ENCODE assay signal across 10 mouse cellular contexts in the genomic region with DNA sequence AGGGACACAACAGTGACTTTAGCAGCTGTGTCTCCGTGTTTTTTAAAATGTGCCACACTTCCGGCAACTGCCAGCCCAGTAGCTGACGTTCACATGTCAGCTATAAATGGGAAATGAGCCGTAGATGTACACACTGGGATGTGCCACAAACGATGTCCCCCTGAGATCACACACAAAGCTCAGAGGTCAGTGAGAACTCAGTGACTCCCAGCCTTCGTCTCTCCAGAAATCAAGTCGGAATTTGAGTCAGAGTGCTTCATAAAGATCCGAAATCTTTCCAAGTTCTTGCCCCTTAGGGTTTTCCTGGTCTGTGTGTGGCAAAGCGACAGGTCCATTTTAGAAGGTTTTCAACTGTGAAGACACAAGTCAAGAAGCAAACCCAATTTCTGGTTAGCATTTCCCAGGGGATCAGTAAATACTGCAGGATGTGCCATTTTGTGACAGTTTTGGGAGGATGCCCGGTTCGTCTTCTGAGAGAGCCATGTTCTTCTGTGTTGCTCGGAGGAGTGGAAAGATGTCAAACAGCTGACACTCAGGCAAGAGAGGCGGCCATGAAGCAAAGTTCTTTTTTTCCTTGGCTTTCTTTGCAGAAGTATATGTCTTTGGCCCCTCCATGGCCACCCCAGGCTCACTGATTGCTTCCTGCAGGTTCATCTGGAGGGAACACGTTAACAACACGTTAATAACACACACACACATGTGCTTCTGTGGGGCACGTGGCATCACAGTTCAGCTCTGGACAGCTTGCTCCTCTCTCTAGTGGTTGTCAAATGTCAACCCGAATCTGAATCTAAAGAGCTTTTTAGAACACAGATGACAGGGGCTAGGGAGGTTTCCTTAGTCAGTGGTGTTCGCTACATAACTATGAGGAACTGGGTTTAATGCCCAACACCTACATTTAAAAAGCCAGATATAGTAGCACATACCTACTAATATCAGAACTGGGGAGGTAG. TPM values are rescaled to one million over a fixed set of nuclear protein-coding genes. Genes with fewer than 3 reads are reported as not detected.
DNase-seq lines count a peak whose midpoint lies in the region; ATAC-seq and TF ChIP-seq lines count a peak whose summit lies in the region.
"Had no signal": no experiment of that assay in that cellular context is flagged by ENCODE, and none has a peak within 500 bp of the region (broad histone marks: within the 10 kb centered on the region; RNA-seq: fewer than 3 reads in every experiment).

No protein-coding gene starts in this region.

- intact Hi-C loops in heart, adult 2 months (cut with DNase I), result no loop called here
- intact Hi-C loops in gastrocnemius, adult 2 months (cut with DNase I), result no loop called here

- no peak overlapping the region for H3K4me2 ChIP-seq in heart, embryonic 11.5 days
- 0 out of 2 replicates have a peak overlapping the region, but pooled peaks have one; percentile 2 for H3K4me2 ChIP-seq in lung, embryonic 15.5 days
- H3K4me2 ChIP-seq: embryonic facial prominence, embryonic 13.5 days had no signal

- no peaks in the 10 kb centered on the region for H3K4me1 ChIP-seq in heart, adult 2 months (ENCODE audit: control insufficient read depth, insufficient read depth, low read length)
- H3K4me1 ChIP-seq in heart, embryonic 11.5 days (ENCODE audit: control insufficient read depth, insufficient read depth, low read length), result 0 out of 2 replicates have a peak, but pooled peaks cover 2% of the 10 kb centered on the region
- no peaks in the 10 kb centered on the region for H3K4me1 ChIP-seq in lung, embryonic 15.5 days
- H3K4me1 ChIP-seq: embryonic facial prominence, embryonic 13.5 days had no signal

- no peak for TF ChIP-seq CTCF in heart, adult 2 months (IDR thresholded peaks at IDR 0.05)
- no peak for TF ChIP-seq CTCF in gastrocnemius, adult 2 months (IDR thresholded peaks at IDR 0.05)

- H3K9ac ChIP-seq in heart, adult 2 months (ENCODE audit: low read depth, low read length), result no peak overlapping the region
- H3K9ac ChIP-seq in heart, embryonic 11.5 days (ENCODE audit: low read depth, low read length), result no peak overlapping the region
- no peak overlapping the region for H3K9ac ChIP-seq in lung, embryonic 15.5 days
- H3K9ac ChIP-seq: embryonic facial prominence, embryonic 13.5 days had no signal

- H3K36me3 ChIP-seq in heart, adult 2 months (ENCODE audit: control insufficient read depth, insufficient read depth, low read length), result no peaks in the 10 kb centered on the region
- H3K36me3 ChIP-seq in heart, embryonic 11.5 days (ENCODE audit: control insufficient read depth, insufficient read depth, low read length), result no peaks in the 10 kb centered on the region
- H3K36me3 ChIP-seq in lung, embryonic 15.5 days, result no peaks in the 10 kb centered on the region
- H3K36me3 ChIP-seq: embryonic facial prominence, embryonic 13.5 days had no signal

- peak; percentile 23 to 25 for DNase-seq in heart, adult 2 months
- DNase-seq in 3T3-L1 (ENCODE audit: low read depth, low spot score), result peak; percentile 26
- peak; percentile 29 for DNase-seq in gastrocnemius, adult 2 months
- DNase-seq in thymus, postnatal 25 days, result no peak
- DNase-seq in testis, postnatal 10 days (ENCODE audit: low spot score), result no peak
- DNase-seq: thymus, adult 18-20 months had no signal

- no peak for ATAC-seq in heart, embryonic 11.5 days (replicated peaks; ENCODE audit: insufficient number of reproducible peaks, low FRiP score, low TSS enrichment)
- peak; percentile 65; the same call in 1 of the 2 replicates for ATAC-seq in lung, embryonic 15.5 days (ENCODE audit: borderline replicate concordance, extremely low read depth, low FRiP score, low TSS enrichment)

- TF ChIP-seq EP300 in heart, adult 2 months (IDR thresholded peaks at IDR 0.05; ENCODE audit: insufficient read depth, low read depth, low read length), result no peak

- H3K9me3 ChIP-seq in heart, embryonic 11.5 days (replicated peaks; ENCODE audit: control insufficient read depth, low read length), result no peaks in the 10 kb centered on the region
- no peaks in the 10 kb centered on the region for H3K9me3 ChIP-seq in lung, embryonic 15.5 days
- H3K9me3 ChIP-seq: embryonic facial prominence, embryonic 13.5 days had no signal

- no peak overlapping the region for H3K4me3 ChIP-seq in heart, adult 2 months
- H3K4me3 ChIP-seq in heart, embryonic 11.5 days (ENCODE audit: low read depth, low read length), result no peak overlapping the region
- no peak overlapping the region for H3K4me3 ChIP-seq in gastrocnemius, adult 2 months
- H3K4me3 ChIP-seq in lung, embryonic 15.5 days, result no peak overlapping the region
- H3K4me3 ChIP-seq: embryonic facial prominence, embryonic 13.5 days had no signal

- TF ChIP-seq POLR2A in heart, adult 2 months (IDR thresholded peaks at IDR 0.05; ENCODE audit: insufficient read depth, low read depth, low read length), result no peak

- no peaks in the 10 kb centered on the region for H3K27me3 ChIP-seq in heart, adult 2 months (ENCODE audit: control insufficient read depth, insufficient read depth, low read length)
- no peaks in the 10 kb centered on the region for H3K27me3 ChIP-seq in heart, embryonic 11.5 days (ENCODE audit: control insufficient read depth, insufficient read depth, low read length)
- H3K27me3 ChIP-seq in lung, embryonic 15.5 days, result no peaks in the 10 kb centered on the region
- H3K27me3 ChIP-seq: embryonic facial prominence, embryonic 13.5 days had no signal

- WGBS in heart, adult 2 months, result 67% methylated on average over 18 of the region's 18 CpGs
- WGBS in heart, embryonic 11.5 days (ENCODE audit: insufficient replicate concordance), result 76% methylated on average over 18 of the region's 18 CpGs
- 52% methylated on average over 18 of the region's 18 CpGs for WGBS in lung, embryonic 15.5 days

- H3K27ac ChIP-seq in heart, adult 2 months, result no peak overlapping the region
- H3K27ac ChIP-seq in heart, embryonic 11.5 days (ENCODE audit: low read depth, low read length), result no peak overlapping the region
- H3K27ac ChIP-seq in gastrocnemius, adult 2 months, result no peak overlapping the region
- peak overlapping the region; percentile 42 for H3K27ac ChIP-seq in lung, embryonic 15.5 days
- H3K27ac ChIP-seq: embryonic facial prominence, embryonic 13.5 days; macrophage had no signal

- no peaks in the 10 kb centered on the region for H3K79me2 ChIP-seq in heart, adult 2 months (replicated peaks; ENCODE audit: control insufficient read depth, insufficient read depth, low read length)

RNA-seq across cellular contexts. Expression of gene Socs2, which starts 28.4 kb away (rescaled TPM):
- 10 to 100 TPM; 49.9 to 62.4 TPM for total RNA-seq in heart, adult 2 months (2021)
- 30.5 and 37.7 TPM in 2 replicates for polyA plus RNA-seq in heart, adult 2 months (2012; rRNA removed)
- polyA plus RNA-seq in heart, embryonic 11.5 days (2014; fragmentation: Nextera tagmentation; extraction: Ambion mirVana), result 38.5 and 45.0 TPM in 2 replicates
- total RNA-seq in gastrocnemius, adult 2 months (2021), result 10 to 100 TPM; 18.0 to 26.9 TPM
- 121 and 124 TPM in 2 replicates for polyA plus RNA-seq in lung, embryonic 15.5 days (2015; fragmentation: Nextera tagmentation; extraction: Ambion mirVana)

RNA-seq across cellular contexts. Expression of gene Mrpl42, which starts 56.4 kb away (rescaled TPM):
- 100 to 1,000 TPM; 426 to 448 TPM for total RNA-seq in heart, adult 2 months (2021)
- polyA plus RNA-seq in heart, adult 2 months (2012; rRNA removed), result 684 and 1,165 TPM in 2 replicates
- 518 and 543 TPM in 2 replicates for polyA plus RNA-seq in heart, embryonic 11.5 days (2014; fragmentation: Nextera tagmentation; extraction: Ambion mirVana)
- total RNA-seq in gastrocnemius, adult 2 months (2021), result 100 to 1,000 TPM; 307 to 392 TPM
- polyA plus RNA-seq in lung, embryonic 15.5 days (2015; fragmentation: Nextera tagmentation; extraction: Ambion mirVana), result 304 and 322 TPM in 2 replicates

Comparison
In these comparisons a context has a peak if more than half of its experiments do, and no peak if none do; other contexts are left out.
1. DNase-seq: peak in heart, adult 2 months (2 of 2), 3T3-L1 (single experiment) and gastrocnemius, adult 2 months (single experiment); none in thymus, postnatal 25 days (single experiment) and testis, postnatal 10 days (single experiment).